Mouse (Mus musculus) right cerebral cortex, postnatal 25 days (tissue): Measurements from ENCODE around the gene Kcnn1.

Source experiments
- DNase-seq: peaks from one replicate; pipeline ENCODE4 v3.0.0; 2022

The Kcnn1 gene

GRCm38 (mm10) chr8:70808239-70808638 is 54.8 kb downstream of the Kcnn1 start, which contains the start of gene Il12rb1:
Il12rb1 (plus strand) TSS chr8:70808449.
- DNase-seq: no peak

GRCm38 (mm10) chr8:70807304-70807703 is 55.8 kb downstream of the Kcnn1 start:
- no peak for DNase-seq

- no peak for DNase-seq
Observed at GRCm38 (mm10) chr8:70806541-70806940, 56.5 kb downstream of the Kcnn1 start.

GRCm38 (mm10) chr8:70804481-70805206 is 58.4 kb downstream of the Kcnn1 start, which contains the start of gene Mast3:
Mast3 (minus strand) TSS chr8:70805054.
- DNase-seq: peak; percentile 88

- peak; percentile 79 for DNase-seq
Observed at GRCm38 (mm10) chr8:70803761-70804480, 59.1 kb downstream of the Kcnn1 start.

GRCm38 (mm10) chr8:70802786-70803510 is 60.1 kb downstream of the Kcnn1 start:
- DNase-seq: no peak

GRCm38 (mm10) chr8:70801830-70802229 is 61.2 kb downstream of the Kcnn1 start:
- no peak for DNase-seq

GRCm38 (mm10) chr8:70801156-70801555 is 61.9 kb downstream of the Kcnn1 start:
- peak; percentile 81 for DNase-seq

GRCm38 (mm10) chr8:70800648-70801047 is 62.4 kb downstream of the Kcnn1 start:
- DNase-seq: peak; percentile 75

- no peak for DNase-seq
Observed at GRCm38 (mm10) chr8:70798281-70798680, 64.8 kb downstream of the Kcnn1 start.

- DNase-seq: peak; percentile 87
Observed at GRCm38 (mm10) chr8:70797081-70798070, 65.7 kb downstream of the Kcnn1 start.

- DNase-seq: no peak
Observed at GRCm38 (mm10) chr8:70796403-70797080, 66.5 kb downstream of the Kcnn1 start.

- DNase-seq: no peak
Observed at GRCm38 (mm10) chr8:70795370-70795769, 67.7 kb downstream of the Kcnn1 start.

GRCm38 (mm10) chr8:70794215-70794614 is 68.8 kb downstream of the Kcnn1 start:
- DNase-seq: no peak

GRCm38 (mm10) chr8:70792700-70793099 is 70.4 kb downstream of the Kcnn1 start:
- DNase-seq: no peak
